Mouse (Mus musculus) lung, postnatal 0 days (tissue): ENCODE data around the gene Ddx5. TPM values are rescaled to one million over a fixed set of nuclear protein-coding genes. Genes with fewer than 3 reads are reported as not detected.

Source experiments
- ATAC-seq: fragments of 200-750 bp; cut with Nextera tagmentation; 2 replicates; pipeline ENCODE4 v1.8.0; 2017; ENCODE audit warnings: moderate library complexity
- DNase-seq: peaks from one replicate; pipeline ENCODE4 v3.0.0-alpha.2; 2016; ENCODE audit warnings: low spot score
- H3K27ac ChIP-seq: fragments of 300-500 bp; sonication (generic); 2 replicates; pipeline ENCODE4 v1.5.1; 2014; ENCODE audit warnings: antibody characterized with exemption, mild to moderate bottlenecking, low read length, mixed read lengths
- H3K27me3 ChIP-seq: fragments of 300-500 bp; sonication (generic); replicated peaks from 2 replicates; pipeline ENCODE4 v1.6.1; 2014; ENCODE audit warnings: low read length, mixed read lengths; ENCODE audit not compliant: insufficient read depth
- H3K36me3 ChIP-seq: fragments of 300-500 bp; sonication (generic); 2 replicates; pipeline ENCODE4 v1.6.1; 2014; ENCODE audit warnings: low read length, mixed read lengths; ENCODE audit not compliant: insufficient read depth
- H3K4me1 ChIP-seq: fragments of 300-500 bp; sonication (generic); 2 replicates; pipeline ENCODE4 v1.6.1; 2014; ENCODE audit warnings: antibody characterized with exemption, low read depth, low read length, mixed read lengths; ENCODE audit not compliant: insufficient read depth
- H3K4me2 ChIP-seq: fragments of 300-500 bp; sonication (generic); replicated peaks from 2 replicates; pipeline ENCODE4 v1.6.1; 2014; ENCODE audit warnings: low read depth, mild to moderate bottlenecking, low read length, moderate library complexity, mixed read lengths
- H3K4me3 ChIP-seq: fragments of 300-500 bp; sonication (generic); 2 replicates; pipeline ENCODE4 v1.5.1; 2014; ENCODE audit warnings: low read depth, low read length
- H3K9ac ChIP-seq: fragments of 300-500 bp; sonication (generic); replicated peaks from 2 replicates; pipeline ENCODE4 v1.6.1; 2014; ENCODE audit warnings: low read depth, mild to moderate bottlenecking
- H3K9me3 ChIP-seq: fragments of 300-500 bp; sonication (generic); 2 replicates; pipeline ENCODE4 v1.6.1; 2016; ENCODE audit warnings: low read length, mixed read lengths
- CTCF ChIP-seq: IDR thresholded peaks from 2 replicates; pipeline ENCODE4 v1.5.1; 2016; ENCODE audit warnings: antibody characterized with exemption, mild to moderate bottlenecking
- EP300 ChIP-seq: IDR thresholded peaks from 2 replicates; pipeline ENCODE4 v1.6.1; 2016; ENCODE audit warnings: antibody characterized with exemption, mild to moderate bottlenecking, control low read depth
- WGBS: fragments of 180-500 bp; shearing (Covaris S2); extraction: QIAGEN DNeasy Blood & Tissue Kit; methylation state at CpG from one replicate; pipeline ENCODE4 v1.1.7; 2014; 5-methylcytosine and 5-hydroxymethylcytosine counted together
- polyA plus RNA-seq: library from polyadenylated mRNA; unstranded; fragments of >200 nt; fragmentation: Nextera tagmentation; extraction: Ambion mirVana; gene quantifications from 2 replicates; pipeline ENCODE4 v1.2.1, GENCODE M21; 2015

Gene Ddx5
- polyA plus RNA-seq, 1 experiment from 2014 or later = 296 TPM

GRCm38 (mm10) chr11:106802069-106802627, 13.2 kb upstream of the Ddx5 start:
- no peak for TF ChIP-seq EP300
- TF ChIP-seq CTCF = no peak
- no peak for ATAC-seq

GRCm38 (mm10) chr11:106795679-106796078, 6.7 kb upstream of the Ddx5 start:
- Histone ChIP-seq H3K9me3 (no peaks in the 10 kb centered on the region), H3K27ac (peak overlapping the region; percentile 32; the same call in 1 of the 2 replicates), H3K4me1 (no peaks in the 10 kb centered on the region), H3K4me2 (no peak overlapping the region), H3K9ac (no peak overlapping the region), H3K27me3 (no peaks in the 10 kb centered on the region), H3K4me3 (no peak overlapping the region), H3K36me3 (peaks cover 24% of the 10 kb centered on the region)
- peak; percentile 76 for ATAC-seq
- peak; percentile 35; the same call in 1 of the 2 replicates for TF ChIP-seq EP300
- no peak for TF ChIP-seq CTCF
- WGBS = 36% methylated on average over 9 of the region's 9 CpGs
- DNase-seq = peak; percentile 74

More at GRCm38 (mm10) chr11:106802069-106802627, 13.2 kb upstream of the Ddx5 start:
- no peak overlapping the region for H3K9ac ChIP-seq
- DNase-seq = no peak
- no peaks in the 10 kb centered on the region for H3K27me3 ChIP-seq
- no peaks in the 10 kb centered on the region for H3K9me3 ChIP-seq
- no peak overlapping the region for H3K4me2 ChIP-seq
- WGBS = 79% methylated on average over 10 of the region's 10 CpGs
- no peak overlapping the region for H3K27ac ChIP-seq
- H3K4me3 ChIP-seq = no peak overlapping the region
- H3K4me1 ChIP-seq = no peaks in the 10 kb centered on the region
- peaks cover 44% of the 10 kb centered on the region for H3K36me3 ChIP-seq

- DNase-seq (no peak), ATAC-seq (no peak)
- H3K27me3 ChIP-seq = no peaks in the 10 kb centered on the region
- H3K4me1 ChIP-seq = no peaks in the 10 kb centered on the region
- H3K9ac ChIP-seq = no peak overlapping the region
- H3K4me2 ChIP-seq = no peak overlapping the region
- H3K27ac ChIP-seq = no peak overlapping the region
- H3K9me3 ChIP-seq = no peaks in the 10 kb centered on the region
- H3K4me3 ChIP-seq = no peak overlapping the region
- peak; percentile 27; the same call in 1 of the 2 replicates for TF ChIP-seq CTCF
- TF ChIP-seq EP300 = no peak
- peaks cover 18% of the 10 kb centered on the region for H3K36me3 ChIP-seq
- WGBS = 83% methylated on average over 4 of the region's 4 CpGs
Measured at GRCm38 (mm10) chr11:106793846-106794245, 4.9 kb upstream of the Ddx5 start.

- Histone ChIP-seq H3K4me3 (peak overlapping the region; percentile 81), H3K27me3 (no peaks in the 10 kb centered on the region), H3K36me3 (peaks cover 21% of the 10 kb centered on the region), H3K27ac (peak overlapping the region; percentile 97), H3K4me2 (peak overlapping the region; percentile 68), H3K4me1 (no peaks in the 10 kb centered on the region), H3K9me3 (no peaks in the 10 kb centered on the region), H3K9ac (peak overlapping the region; percentile 99)
- ATAC-seq (no peak), DNase-seq (peak; percentile 61)
- under 1% methylated on average over 6 of the region's 6 CpGs for WGBS
- TF ChIP-seq EP300 (no peak), CTCF (no peak)
Measured at GRCm38 (mm10) chr11:106789649-106790048, 664 bp upstream of the Ddx5 start.

- Histone ChIP-seq H3K4me1 (no peaks in the 10 kb centered on the region), H3K36me3 (peaks cover 24% of the 10 kb centered on the region; the same call in 1 of the 2 replicates), H3K27me3 (no peaks in the 10 kb centered on the region), H3K4me2 (peak overlapping the region; percentile 68), H3K27ac (peak overlapping the region; percentile 97), H3K9me3 (no peaks in the 10 kb centered on the region), H3K4me3 (peak overlapping the region; percentile 81), H3K9ac (peak overlapping the region; percentile 99)
- WGBS = under 1% methylated on average over 65 of the region's 79 CpGs
- no peak for TF ChIP-seq CTCF
- peak; percentile 78; the same call in 1 of the 2 replicates for TF ChIP-seq EP300
- DNase-seq = peak; percentile 98
- ATAC-seq = peak; percentile 76
Measured at GRCm38 (mm10) chr11:106788026-106788774, 785 bp downstream of the Ddx5 start.
